Mouse (Mus musculus) embryo, embryonic 9.5 days (tissue): ENCODE measurements around the gene 1700012P22Rik.

Experiments used
- DNase-seq: peaks from one replicate; pipeline ENCODE4 v3.0.0-alpha.2; 2017; ENCODE audit errors: extremely low spot score

Gene 1700012P22Rik

GRCm38 (mm10) chr4:144438672-144439071 lies at the start of gene 1700012P22Rik:
Gene 1700012P22Rik, minus strand, starts transcription at chr4:144438772.
- no peak for DNase-seq

GRCm38 (mm10) chr4:144468091-144468490 lies 29.5 kb upstream of the 1700012P22Rik start:
- no peak for DNase-seq

GRCm38 (mm10) chr4:144465206-144465605 lies 26.6 kb upstream of the 1700012P22Rik start:
- DNase-seq = no peak

GRCm38 (mm10) chr4:144463656-144464055 lies 25.1 kb upstream of the 1700012P22Rik start, which contains the start of gene Aadacl3:
Gene Aadacl3, minus strand, starts transcription at chr4:144463756.
- no peak for DNase-seq

GRCm38 (mm10) chr4:144453217-144453616 lies 14.6 kb upstream of the 1700012P22Rik start, which contains the start of gene Gm9944:
Gene Gm9944, minus strand, starts transcription at chr4:144453317.
- DNase-seq = no peak

- no peak for DNase-seq
These were observed 10.0 kb upstream of the 1700012P22Rik start for GRCm38 (mm10) chr4:144448546-144448945.

- DNase-seq = no peak
These were observed 3.0 kb upstream of the 1700012P22Rik start for GRCm38 (mm10) chr4:144441582-144441981.

- DNase-seq = no peak
These were observed 2.5 kb upstream of the 1700012P22Rik start for GRCm38 (mm10) chr4:144441095-144441494.

- no peak for DNase-seq
These were observed 5.4 kb downstream of the 1700012P22Rik start for GRCm38 (mm10) chr4:144433216-144433615.

- DNase-seq = no peak
These were observed 7.8 kb downstream of the 1700012P22Rik start for GRCm38 (mm10) chr4:144430723-144431122.

GRCm38 (mm10) chr4:144428868-144429267 lies 9.7 kb downstream of the 1700012P22Rik start:
- DNase-seq = peak; percentile 6

- DNase-seq = no peak
These were observed 14.0 kb downstream of the 1700012P22Rik start for GRCm38 (mm10) chr4:144424590-144424989.

GRCm38 (mm10) chr4:144420644-144421043 lies 17.9 kb downstream of the 1700012P22Rik start:
- DNase-seq = no peak

GRCm38 (mm10) chr4:144408290-144408689 lies 30.3 kb downstream of the 1700012P22Rik start, which contains the start of gene Pramef12:
Gene Pramef12, minus strand, starts transcription at chr4:144408464.
- no peak for DNase-seq

GRCm38 (mm10) chr4:144406261-144406660 lies 32.3 kb downstream of the 1700012P22Rik start:
- DNase-seq = no peak

GRCm38 (mm10) chr4:144404456-144405086 lies 34.0 kb downstream of the 1700012P22Rik start:
- peak; percentile 66 for DNase-seq

- DNase-seq = no peak
These were observed 35.9 kb downstream of the 1700012P22Rik start for GRCm38 (mm10) chr4:144402712-144403111.

- DNase-seq = no peak
These were observed 42.3 kb downstream of the 1700012P22Rik start for GRCm38 (mm10) chr4:144396316-144396715.

- DNase-seq = no peak
These were observed 60.7 kb downstream of the 1700012P22Rik start, which contains the start of gene Pramef20 for GRCm38 (mm10) chr4:144377911-144378310. Gene Pramef20, minus strand, starts transcription at chr4:144377933.
